ENCODE assay signal across 10 mouse cellular contexts in genomic region chr2:79566280-79566933, GRCm38 (mm10).
A peak's percentile ranks its signal among the peaks of the same experiment; 100 is the strongest.
DNase-seq lines count a peak whose midpoint lies in the region; ATAC-seq and TF ChIP-seq lines count a peak whose summit lies in the region.
"Had no signal": no experiment of that assay in that cellular context is flagged by ENCODE, and none has a peak within 500 bp of the region (broad histone marks: within the 10 kb centered on the region; RNA-seq: fewer than 3 reads in every experiment).

No protein-coding gene starts in this region.

- no peaks in the 10 kb centered on the region for H3K9me3 ChIP-seq in heart, embryonic 10.5 days
- no peaks in the 10 kb centered on the region for H3K9me3 ChIP-seq in heart, postnatal 0 days (replicated peaks; ENCODE audit: control insufficient read depth, low read length)
- H3K9me3 ChIP-seq: forebrain, embryonic 10.5 days; hindbrain, embryonic 13.5 days had no signal

- peak overlapping the region; percentile 70; the same call in 1 of the 2 replicates for H3K27ac ChIP-seq in heart, embryonic 10.5 days
- peak overlapping the region; percentile 82 for H3K27ac ChIP-seq in heart, postnatal 0 days (ENCODE audit: low read depth)
- H3K27ac ChIP-seq: forebrain, embryonic 10.5 days; hindbrain, embryonic 13.5 days had no signal

- no peak for TF ChIP-seq EP300 in heart, postnatal 0 days (IDR thresholded peaks at IDR 0.05; ENCODE audit: low read depth)

- H3K9ac ChIP-seq in heart, postnatal 0 days (replicated peaks; ENCODE audit: low read depth, low read length): no peak overlapping the region
- H3K9ac ChIP-seq: hindbrain, embryonic 13.5 days had no signal

- H3K36me3 ChIP-seq in heart, embryonic 10.5 days: no peaks in the 10 kb centered on the region
- H3K36me3 ChIP-seq in heart, postnatal 0 days (replicated peaks; ENCODE audit: control insufficient read depth, insufficient read depth, low read length): no peaks in the 10 kb centered on the region
- H3K36me3 ChIP-seq: forebrain, embryonic 10.5 days; hindbrain, embryonic 13.5 days had no signal

- 0 out of 2 replicates have a peak, but pooled peaks have one; percentile 21 for ATAC-seq in heart, postnatal 0 days (ENCODE audit: insufficient read depth, low read depth)

- intact Hi-C loops in heart, postnatal 36 days (cut with DNase I): loop anchor here (5.0 kb wide), 1 partner anchor 71 kb away; the partner anchor contains the start of gene Itprid2

- H3K4me1 ChIP-seq in heart, embryonic 10.5 days: peaks cover 42% of the 10 kb centered on the region
- H3K4me1 ChIP-seq in heart, postnatal 0 days (ENCODE audit: control insufficient read depth, insufficient read depth): peaks cover 34% of the 10 kb centered on the region

- 16% methylated on average over 3 of the region's 3 CpGs for WGBS in heart, embryonic 10.5 days
- 22% methylated on average over 3 of the region's 3 CpGs for WGBS in heart, postnatal 0 days

- no peaks in the 10 kb centered on the region for H3K27me3 ChIP-seq in heart, embryonic 10.5 days (ENCODE audit: insufficient read depth, poor library complexity, severe bottlenecking)
- H3K27me3 ChIP-seq in heart, postnatal 0 days (ENCODE audit: control insufficient read depth, insufficient read depth, low read length): no peaks in the 10 kb centered on the region
- H3K27me3 ChIP-seq: hindbrain, embryonic 13.5 days had no signal

- no peak; the same call in 1 of the 2 replicates for TF ChIP-seq CTCF in heart, postnatal 0 days (IDR thresholded peaks at IDR 0.05; ENCODE audit: low read depth)

- no peak overlapping the region for H3K4me3 ChIP-seq in heart, embryonic 10.5 days
- no peak overlapping the region for H3K4me3 ChIP-seq in heart, postnatal 0 days (ENCODE audit: low read depth, low read length)
- H3K4me3 ChIP-seq: forebrain, embryonic 10.5 days; hindbrain, embryonic 13.5 days had no signal

- no peak for DNase-seq in heart, embryonic 10.5 days (ENCODE audit: low spot score)
- no peak for DNase-seq in heart, postnatal 36 days
- DNase-seq in 3134 (ENCODE audit: extremely low read depth, insufficient read length, low spot score) (peak; percentile 10), NIH3T3 (ENCODE audit: low read depth) (peak; percentile 65)
- DNase-seq in heart, postnatal 0 days (ENCODE audit: low spot score): no peak
- no peak for DNase-seq in ovary, postnatal 10 days (ENCODE audit: low spot score)
- DNase-seq in right cerebral cortex, postnatal 4 days: no peak
- DNase-seq in kidney, postnatal 14 days: no peak

- H3K4me2 ChIP-seq in heart, postnatal 0 days (ENCODE audit: low read depth, low read length): no peak overlapping the region
- H3K4me2 ChIP-seq: hindbrain, embryonic 13.5 days had no signal

Comparison
In these comparisons a context has a peak if more than half of its experiments do, and no peak if none do; other contexts are left out.
1. DNase-seq: peak in 3134 (single experiment) and NIH3T3 (single experiment); none in heart, embryonic 10.5 days (single experiment), heart, postnatal 36 days (0 of 2), heart, postnatal 0 days (single experiment), ovary, postnatal 10 days (single experiment), right cerebral cortex, postnatal 4 days (single experiment) and kidney, postnatal 14 days (single experiment).